Mouse (Mus musculus): ENCODE data around the gene Kdm1a. TPM values are rescaled to one million over a fixed set of nuclear protein-coding genes. Genes with fewer than 3 reads are reported as not detected.

The Kdm1a gene
- polyA plus RNA-seq, 1 experiment from 2014 or later: 59.5 TPM

DNA sequence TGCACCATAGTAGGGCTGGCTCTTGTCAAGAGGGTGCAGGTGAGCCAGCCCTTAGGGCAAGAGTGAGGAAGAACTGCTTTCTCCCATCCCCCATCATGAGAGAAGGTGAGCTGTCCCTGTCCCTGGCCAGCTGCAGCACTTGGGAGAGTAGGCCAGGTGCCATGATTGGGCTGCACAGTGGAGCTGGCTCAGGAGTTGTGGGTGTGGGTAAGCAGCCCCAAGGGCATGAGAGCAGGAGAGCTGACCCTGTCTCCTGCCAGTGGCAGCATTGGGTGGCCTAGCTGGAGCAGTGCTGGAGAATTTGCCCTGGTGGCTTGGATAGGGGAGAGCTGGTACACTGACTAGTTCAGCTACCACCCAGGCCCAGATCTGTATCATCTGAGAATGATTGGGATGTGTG is 89.6 kb downstream of the Kdm1a start:
- no peak overlapping the region for H3K9ac ChIP-seq
- no peaks in the 10 kb centered on the region for H3K9me3 ChIP-seq
- H3K4me1 ChIP-seq (replicated peaks): peaks cover 4% of the 10 kb centered on the region
- no peak overlapping the region for H3K4me3 ChIP-seq
- no peaks in the 10 kb centered on the region for H3K36me3 ChIP-seq
- H3K27ac ChIP-seq (replicated peaks): no peak overlapping the region
- ATAC-seq (ENCODE audit: low FRiP score, low read depth): no peak
- H3K27me3 ChIP-seq: no peaks in the 10 kb centered on the region
- no peak overlapping the region for H3K4me2 ChIP-seq

DNA sequence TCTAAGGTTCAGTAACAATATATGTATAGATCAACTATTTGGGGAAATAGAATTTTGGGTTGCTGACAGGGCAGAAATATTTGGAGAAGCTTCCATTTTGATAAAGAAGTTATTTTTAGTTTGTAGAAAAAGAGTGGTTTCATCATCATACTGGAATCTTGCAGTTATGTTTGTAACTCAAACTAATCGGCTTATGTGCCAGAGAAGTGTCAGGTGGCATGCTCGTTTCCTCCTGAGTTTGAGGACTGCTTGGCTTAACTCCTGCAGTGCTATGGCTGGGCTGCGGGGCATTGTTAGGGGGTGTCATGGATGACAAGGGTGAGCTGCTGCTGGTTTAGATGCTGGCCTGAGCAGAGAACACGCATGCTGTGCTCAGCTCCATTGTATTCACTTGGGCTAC is 90.8 kb downstream of the Kdm1a start:
- no peaks in the 10 kb centered on the region for H3K36me3 ChIP-seq
- 55% methylated on average over 4 of the region's 4 CpGs for WGBS
- H3K27ac ChIP-seq (replicated peaks): no peak overlapping the region
- H3K27me3 ChIP-seq: no peaks in the 10 kb centered on the region
- H3K4me3 ChIP-seq: no peak overlapping the region
- no peak overlapping the region for H3K4me2 ChIP-seq
- no peaks in the 10 kb centered on the region for H3K9me3 ChIP-seq
- no peak for ATAC-seq (ENCODE audit: low FRiP score, low read depth)
- no peak overlapping the region for H3K9ac ChIP-seq
- H3K4me1 ChIP-seq (replicated peaks): peaks cover 4% of the 10 kb centered on the region

DNA sequence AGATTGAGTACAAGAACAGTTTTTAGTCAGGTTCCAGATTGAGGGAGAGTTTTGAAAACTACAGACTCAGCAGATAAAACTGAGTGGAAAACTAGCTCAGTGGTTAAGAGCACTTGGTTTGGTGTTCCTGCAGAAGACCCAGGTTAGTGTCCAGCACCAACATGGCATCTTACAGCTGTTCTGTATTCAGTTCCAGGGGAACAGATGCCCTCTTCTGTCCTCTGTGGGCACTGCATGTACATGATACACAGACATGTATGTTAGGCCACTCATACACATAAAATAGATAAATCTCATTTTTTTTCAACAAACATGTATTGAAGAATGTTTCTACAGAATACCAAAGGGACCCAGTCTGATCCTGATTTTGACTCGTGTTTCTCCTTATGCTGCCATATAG is 92.7 kb downstream of the Kdm1a start:
- Histone ChIP-seq H3K36me3 (no peaks in the 10 kb centered on the region), H3K9ac (no peak overlapping the region), H3K27ac (replicated peaks) (no peak overlapping the region), H3K27me3 (no peaks in the 10 kb centered on the region), H3K4me2 (no peak overlapping the region), H3K4me3 (no peak overlapping the region), H3K4me1 (replicated peaks) (peaks cover 4% of the 10 kb centered on the region), H3K9me3 (no peaks in the 10 kb centered on the region)
- 87% methylated on average over 1 of the region's 1 CpGs for WGBS
- no peak for ATAC-seq (ENCODE audit: low FRiP score, low read depth)

DNA sequence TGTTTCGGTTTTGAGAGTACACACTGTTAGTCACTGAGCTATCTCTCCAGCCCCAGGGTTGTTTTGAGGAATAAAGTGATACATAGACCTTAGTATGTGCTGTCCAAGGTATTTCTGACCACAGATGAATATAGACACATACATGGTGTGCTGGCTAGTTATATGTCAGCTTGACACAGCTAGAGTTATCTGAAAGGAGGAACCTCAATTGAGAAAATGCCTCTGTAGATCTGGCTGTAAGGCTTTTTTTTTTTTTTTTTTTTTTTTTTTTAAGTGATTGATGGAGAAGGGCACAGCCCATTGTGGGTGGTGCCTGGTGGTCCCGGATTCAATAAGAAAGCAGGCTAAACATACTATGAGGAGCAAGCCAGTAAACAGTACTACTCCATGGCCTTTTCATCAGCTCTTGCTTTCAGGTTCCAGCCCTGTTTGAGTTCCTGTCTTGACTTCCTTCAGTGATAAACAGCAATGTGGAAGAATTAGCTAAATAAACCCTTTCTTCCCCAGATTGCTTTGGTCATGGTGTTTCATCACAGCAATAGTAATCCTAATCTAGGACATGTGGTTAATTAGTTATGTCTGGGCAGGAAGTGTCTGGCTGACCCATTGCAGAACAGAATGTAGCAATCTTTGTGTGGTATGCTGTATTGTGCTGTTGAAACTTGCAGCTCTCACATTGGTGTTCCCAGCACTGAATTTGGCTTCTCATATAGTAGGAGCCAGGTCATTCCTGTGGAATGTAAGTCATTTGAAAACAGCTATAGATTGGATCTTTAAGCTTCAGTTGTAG is 96.9 kb downstream of the Kdm1a start:
- Histone ChIP-seq H3K36me3 (no peaks in the 10 kb centered on the region), H3K9ac (no peak overlapping the region), H3K9me3 (no peaks in the 10 kb centered on the region), H3K4me3 (no peak overlapping the region), H3K4me2 (no peak overlapping the region), H3K27me3 (no peaks in the 10 kb centered on the region), H3K27ac (replicated peaks) (no peak overlapping the region), H3K4me1 (replicated peaks) (no peaks in the 10 kb centered on the region)
- 50% methylated on average over 2 of the region's 2 CpGs for WGBS
- ATAC-seq (ENCODE audit: low FRiP score, low read depth): no peak

Small RNA genes within 50 kb of the gene (microRNA-seq; reads per million reads assigned to microRNA genes)
- not detected for gene Gm22180

Other genes with a start within 250 kb of the Kdm1a start
- 1.9 and 3.3 TPM in 2 replicates for gene Htr1d, start 179.2 kb downstream of the Kdm1a start, polyA plus RNA-seq (2015; fragmentation: Nextera tagmentation; extraction: Ambion mirVana)
- 0.33 and 0.51 TPM in 2 replicates for gene 6030445D17Rik, start 140.5 kb downstream of the Kdm1a start, polyA plus RNA-seq (2015; fragmentation: Nextera tagmentation; extraction: Ambion mirVana)
- gene Luzp1, start 133.0 kb downstream of the Kdm1a start, polyA plus RNA-seq (2015; fragmentation: Nextera tagmentation; extraction: Ambion mirVana): 58.1 and 61.2 TPM in 2 replicates
- gene Tex46, start 7.7 kb upstream of the Kdm1a start, polyA plus RNA-seq (2015; fragmentation: Nextera tagmentation; extraction: Ambion mirVana): not detected in 2 replicates
- gene Lactbl1, start 19.9 kb upstream of the Kdm1a start, polyA plus RNA-seq (2015; fragmentation: Nextera tagmentation; extraction: Ambion mirVana): 0.06 and 0.17 TPM in 2 replicates
- gene Ephb2, start 233.3 kb upstream of the Kdm1a start, polyA plus RNA-seq (2015; fragmentation: Nextera tagmentation; extraction: Ambion mirVana): 23.7 and 24.3 TPM in 2 replicates

Measured in hindbrain, embryonic 15.5 days (tissue).